Mouse (Mus musculus) liver, embryonic 14 days (tissue): ENCODE results near the gene Vapa. TPM values are rescaled to one million over a fixed set of nuclear protein-coding genes. Genes with fewer than 3 reads are reported as not detected.

Experiments
- polyA plus RNA-seq: library from polyadenylated mRNA; depleted of rRNA; stranded (reverse); fragments of >200 nt; gene quantifications from 2 replicates; pipeline ENCODE4 v1.2.3, GENCODE M21; 2012; rRNA removed

Gene Vapa
- 16.7 and 20.0 TPM in 2 replicates for polyA plus RNA-seq

GRCm38 (mm10) chr17:65613463-65614412, at the start of gene Vapa:
TSS of gene Vapa (minus strand) at chr17:65613555.

GRCm38 (mm10) chr17:65641734-65642218, 28.4 kb upstream of the Vapa start, which contains the start of gene Txndc2:
TSS of gene Txndc2 (minus strand) at chr17:65642168.

GRCm38 (mm10) chr17:65540441-65541272, 72.7 kb downstream of the Vapa start, which contains the start of gene Tmem232:
TSS of gene Tmem232 (minus strand) at chr17:65540782.

Other genes with a start within 250 kb of the Vapa start
- not detected in 2 replicates for gene Tmem232, start 72.8 kb downstream of the Vapa start, polyA plus RNA-seq
- not detected in 2 replicates for gene Txndc2, start 28.6 kb upstream of the Vapa start, polyA plus RNA-seq
- gene Rab31, start 159.2 kb upstream of the Vapa start, polyA plus RNA-seq = 2.5 and 3.3 TPM in 2 replicates
- 10.3 and 11.7 TPM in 2 replicates for gene Ppp4r1, start 169.0 kb upstream of the Vapa start, polyA plus RNA-seq